Comparison of ENCODE assay signal across 8 mouse cellular contexts in the genomic region with DNA sequence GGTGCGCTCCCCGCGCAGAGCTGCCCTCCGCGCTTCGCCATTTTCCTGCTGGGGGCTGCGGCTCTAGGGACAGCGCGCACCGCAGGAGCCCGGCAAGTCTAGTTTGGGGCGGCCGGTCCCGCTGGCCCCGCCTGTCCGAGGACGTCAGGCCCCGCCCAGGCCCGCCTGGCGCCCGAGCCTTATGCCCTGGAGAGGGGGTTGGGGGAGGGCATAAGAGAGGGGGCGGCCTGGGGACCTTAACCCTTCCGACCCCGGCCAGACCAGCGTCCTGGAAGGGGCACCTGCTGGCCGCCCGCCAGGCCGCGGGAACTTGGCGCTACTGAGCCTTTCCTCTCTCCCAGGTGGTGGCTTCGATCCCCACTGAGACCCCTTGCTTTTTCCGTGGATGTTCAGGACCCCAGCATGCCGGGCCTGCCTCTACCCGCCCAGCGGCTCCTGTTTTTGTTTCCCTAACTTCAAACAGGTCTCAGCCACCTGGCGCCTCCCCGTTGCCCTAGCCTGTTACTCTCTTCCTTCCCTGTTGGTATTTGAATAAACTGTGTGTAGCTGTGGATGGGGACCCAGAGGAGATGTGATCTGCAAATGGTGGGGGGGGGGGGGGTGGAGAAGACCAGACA. TPM values are rescaled to one million over a fixed set of nuclear protein-coding genes. Genes with fewer than 3 reads are reported as not detected.
A peak's percentile ranks its signal among the peaks of the same experiment; 100 is the strongest.
DNase-seq lines count a peak whose midpoint lies in the region; ATAC-seq and TF ChIP-seq lines count a peak whose summit lies in the region.

A gene (minus strand): TSS at position 98 of the 617 bp plus-strand sequence.

- no peak for TF ChIP-seq POLR2A in olfactory bulb, adult 2 months (IDR thresholded peaks at IDR 0.05; ENCODE audit: insufficient read depth, low read depth, low read length)

- WGBS in intestine, postnatal 0 days = 2% methylated on average over 35 of the region's 37 CpGs
- WGBS in olfactory bulb, adult 2 months = 3% methylated on average over 37 of the region's 37 CpGs

- peaks cover 13% of the 10 kb centered on the region; the same call in 1 of the 2 replicates for H3K4me1 ChIP-seq in intestine, postnatal 0 days (replicated peaks; ENCODE audit: control insufficient read depth, insufficient read depth, low read length)
- peaks cover 28% of the 10 kb centered on the region for H3K4me1 ChIP-seq in olfactory bulb, adult 2 months (ENCODE audit: control insufficient read depth, insufficient read depth, low read length)

- intact Hi-C loops in gastrocnemius, adult 2 months (cut with DNase I) = no loop called here

- H3K9me3 ChIP-seq in intestine, postnatal 0 days (ENCODE audit: control insufficient read depth) = no peaks in the 10 kb centered on the region

- DNase-seq in gastrocnemius, adult 2 months = peak; percentile 87
- no peak for DNase-seq in gastrocnemius, adult 18-20 months (ENCODE audit: low spot score)
- peak; percentile 98 for DNase-seq in heart, adult 11 months
- peak; percentile 81 to 86 for DNase-seq in lung, adult 18-20 months
- DNase-seq in layer of hippocampus, adult 9-10 months (ENCODE audit: low spot score) = no peak

- peak within 1 kb of the TSS; percentile 89 for H3K4me3 ChIP-seq in gastrocnemius, adult 2 months
- peak within 1 kb of the TSS; percentile 64 for H3K4me3 ChIP-seq in intestine, postnatal 0 days (ENCODE audit: low read depth, low read length)
- peak within 1 kb of the TSS; percentile 78 for H3K4me3 ChIP-seq in olfactory bulb, adult 2 months (ENCODE audit: insufficient read depth, low read depth, low read length)

- peak within 1 kb of the TSS; percentile 99 for H3K4me2 ChIP-seq in intestine, postnatal 0 days (replicated peaks; ENCODE audit: low read depth)

- peak within 1 kb of the TSS; percentile 45 for H3K9ac ChIP-seq in intestine, postnatal 0 days (ENCODE audit: low read depth, low read length)

- no peaks in the 10 kb centered on the region for H3K36me3 ChIP-seq in intestine, postnatal 0 days (ENCODE audit: control insufficient read depth, insufficient read depth)

- TF ChIP-seq CTCF in gastrocnemius, adult 2 months (IDR thresholded peaks at IDR 0.05) = no peak
- no peak for TF ChIP-seq CTCF in intestine, postnatal 0 days (IDR thresholded peaks at IDR 0.05; ENCODE audit: low read depth)
- TF ChIP-seq CTCF in olfactory bulb, adult 2 months (IDR thresholded peaks at IDR 0.05; ENCODE audit: insufficient read depth, low read depth, low read length) = no peak

- peaks cover 4% of the 10 kb centered on the region; the same call in 1 of the 2 replicates for H3K27me3 ChIP-seq in intestine, postnatal 0 days (replicated peaks; ENCODE audit: control insufficient read depth, insufficient read depth, low read length)

- peak within 1 kb of the TSS; percentile 88 for H3K27ac ChIP-seq in gastrocnemius, adult 2 months
- 0 out of 2 replicates have a peak within 1 kb of the TSS, but pooled peaks have one; percentile 21 for H3K27ac ChIP-seq in intestine, postnatal 0 days (ENCODE audit: low read depth, low read length)
- H3K27ac ChIP-seq in olfactory bulb, adult 2 months (ENCODE audit: insufficient read depth, low read depth, low read length) = no peak within 1 kb of the TSS

- ATAC-seq in common myeloid progenitor, adult 5-6 weeks (replicated peaks; ENCODE audit: low read depth, poor library complexity, severe bottlenecking) = peak; percentile 29
- ATAC-seq in intestine, postnatal 0 days = peak; percentile 41

RNA-seq across cellular contexts. Expression of the gene that starts here (rescaled TPM):
- total RNA-seq in gastrocnemius, adult 2 months (2021) = 10 to 100 TPM; 10.5 to 14.8 TPM
- total RNA-seq in gastrocnemius, adult 18-20 months (2021) = 10 to 100 TPM in 1 of 2 experiments, 1 to 10 TPM in 1; 9.6 to 10.6 TPM
- 0.05 and 0.10 TPM in 2 replicates for total RNA-seq in common myeloid progenitor, adult 5-6 weeks (2017)
- polyA plus RNA-seq in intestine, postnatal 0 days (2015; fragmentation: Nextera tagmentation; extraction: Ambion mirVana) = 19.8 and 23.5 TPM in 2 replicates
- not detected in 2 replicates for polyA plus RNA-seq in olfactory bulb, adult 2 months (2012; ENCODE audit: insufficient read depth, insufficient read length, low replicate concordance, missing spikeins)

Comparison
In these comparisons a context has a peak if more than half of its experiments do, and no peak if none do; other contexts are left out.
1. RNA of the gene that starts here (polyA plus RNA-seq): 19.8 to 23.5 TPM in intestine, postnatal 0 days; not detected in olfactory bulb, adult 2 months; every median in the first group is over 10 times any median in the second.
2. DNase-seq: peak in gastrocnemius, adult 2 months (single experiment), heart, adult 11 months (single experiment) and lung, adult 18-20 months (2 of 2); none in gastrocnemius, adult 18-20 months (single experiment) and layer of hippocampus, adult 9-10 months (single experiment).
3. Peak in ATAC-seq in common myeloid progenitor, adult 5-6 weeks; RNA of the gene not detected or under 1 TPM.
4. Peak in every context shown above with its lines, with median percentiles within 50 percentile points of each other: H3K4me3 ChIP-seq.